Mouse (Mus musculus) lung, postnatal 0 days (tissue): ENCODE data around the gene Hes3. TPM values are rescaled to one million over a fixed set of nuclear protein-coding genes. Genes with fewer than 3 reads are reported as not detected.
A peak's percentile ranks its signal among the peaks of the same experiment; 100 is the strongest.

Experiments
- ATAC-seq: fragments of 200-750 bp; cut with Nextera tagmentation; 2 replicates; pipeline ENCODE4 v1.8.0; 2017; ENCODE audit warnings: moderate library complexity
- DNase-seq: peaks from one replicate; pipeline ENCODE4 v3.0.0-alpha.2; 2016; ENCODE audit warnings: low spot score
- H3K27ac ChIP-seq: fragments of 300-500 bp; sonication (generic); 2 replicates; pipeline ENCODE4 v1.5.1; 2014; ENCODE audit warnings: antibody characterized with exemption, mild to moderate bottlenecking, low read length, mixed read lengths
- H3K27me3 ChIP-seq: fragments of 300-500 bp; sonication (generic); replicated peaks from 2 replicates; pipeline ENCODE4 v1.6.1; 2014; ENCODE audit warnings: low read length, mixed read lengths; ENCODE audit not compliant: insufficient read depth
- H3K36me3 ChIP-seq: fragments of 300-500 bp; sonication (generic); 2 replicates; pipeline ENCODE4 v1.6.1; 2014; ENCODE audit warnings: low read length, mixed read lengths; ENCODE audit not compliant: insufficient read depth
- H3K4me1 ChIP-seq: fragments of 300-500 bp; sonication (generic); 2 replicates; pipeline ENCODE4 v1.6.1; 2014; ENCODE audit warnings: antibody characterized with exemption, low read depth, low read length, mixed read lengths; ENCODE audit not compliant: insufficient read depth
- H3K4me2 ChIP-seq: fragments of 300-500 bp; sonication (generic); replicated peaks from 2 replicates; pipeline ENCODE4 v1.6.1; 2014; ENCODE audit warnings: low read depth, mild to moderate bottlenecking, low read length, moderate library complexity, mixed read lengths
- H3K4me3 ChIP-seq: fragments of 300-500 bp; sonication (generic); 2 replicates; pipeline ENCODE4 v1.5.1; 2014; ENCODE audit warnings: low read depth, low read length
- H3K9ac ChIP-seq: fragments of 300-500 bp; sonication (generic); replicated peaks from 2 replicates; pipeline ENCODE4 v1.6.1; 2014; ENCODE audit warnings: low read depth, mild to moderate bottlenecking
- H3K9me3 ChIP-seq: fragments of 300-500 bp; sonication (generic); 2 replicates; pipeline ENCODE4 v1.6.1; 2016; ENCODE audit warnings: low read length, mixed read lengths
- CTCF ChIP-seq: IDR thresholded peaks from 2 replicates; pipeline ENCODE4 v1.5.1; 2016; ENCODE audit warnings: antibody characterized with exemption, mild to moderate bottlenecking
- EP300 ChIP-seq: IDR thresholded peaks from 2 replicates; pipeline ENCODE4 v1.6.1; 2016; ENCODE audit warnings: antibody characterized with exemption, mild to moderate bottlenecking, control low read depth
- WGBS: fragments of 180-500 bp; shearing (Covaris S2); extraction: QIAGEN DNeasy Blood & Tissue Kit; methylation state at CpG from one replicate; pipeline ENCODE4 v1.1.7; 2014; 5-methylcytosine and 5-hydroxymethylcytosine counted together
- polyA plus RNA-seq: library from polyadenylated mRNA; unstranded; fragments of >200 nt; fragmentation: Nextera tagmentation; extraction: Ambion mirVana; gene quantifications from 2 replicates; pipeline ENCODE4 v1.2.1, GENCODE M21; 2015

Hes3 gene
- polyA plus RNA-seq, 1 experiment from 2014 or later, result not detected

GRCm38 (mm10) chr4:152243969-152244368 is 47.5 kb downstream of the Hes3 start:
- Histone ChIP-seq H3K9ac (no peak overlapping the region), H3K4me1 (no peaks in the 10 kb centered on the region), H3K36me3 (no peaks in the 10 kb centered on the region), H3K4me2 (no peak overlapping the region), H3K27me3 (no peaks in the 10 kb centered on the region), H3K27ac (no peak overlapping the region), H3K9me3 (no peaks in the 10 kb centered on the region), H3K4me3 (no peak overlapping the region)
- DNase-seq (no peak), ATAC-seq (no peak)
- 92% methylated on average over 8 of the region's 8 CpGs for WGBS
- no peak for TF ChIP-seq EP300
- no peak for TF ChIP-seq CTCF

- H3K4me2 ChIP-seq, result no peak overlapping the region
- no peaks in the 10 kb centered on the region for H3K27me3 ChIP-seq
- no peak for ATAC-seq
- no peak for TF ChIP-seq EP300
- no peak for TF ChIP-seq CTCF
- no peaks in the 10 kb centered on the region for H3K9me3 ChIP-seq
- 85% methylated on average over 9 of the region's 9 CpGs for WGBS
- DNase-seq, result no peak
- H3K9ac ChIP-seq, result no peak overlapping the region
- H3K4me1 ChIP-seq, result no peaks in the 10 kb centered on the region
- no peak overlapping the region for H3K4me3 ChIP-seq
- H3K27ac ChIP-seq, result no peak overlapping the region
- H3K36me3 ChIP-seq, result no peaks in the 10 kb centered on the region
Measured at GRCm38 (mm10) chr4:152243241-152243891, 48.1 kb downstream of the Hes3 start.

DNA sequence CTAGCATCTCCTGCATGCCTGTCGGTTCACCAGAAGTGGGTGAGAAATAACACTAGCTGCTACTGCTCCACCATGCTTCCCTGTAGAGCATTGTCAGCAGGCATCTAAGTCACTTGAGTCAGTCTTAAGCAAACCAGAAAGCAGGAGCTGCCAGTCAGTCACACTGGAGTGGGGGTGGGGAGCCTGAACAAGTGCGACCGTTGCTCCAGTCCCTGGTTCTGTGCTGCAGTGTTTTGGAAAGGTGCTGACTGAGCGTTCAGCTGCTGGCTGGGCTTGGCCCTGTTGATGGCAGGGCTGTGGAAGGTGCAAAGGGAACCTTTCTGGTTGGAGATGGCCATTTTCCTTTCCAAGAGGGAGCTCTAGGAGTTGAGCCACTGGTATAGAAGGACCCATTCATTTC is 51.5 kb downstream of the Hes3 start:
- Histone ChIP-seq H3K36me3 (no peaks in the 10 kb centered on the region), H3K4me3 (no peak overlapping the region), H3K27me3 (no peaks in the 10 kb centered on the region), H3K27ac (no peak overlapping the region), H3K9ac (no peak overlapping the region), H3K4me1 (no peaks in the 10 kb centered on the region), H3K9me3 (no peaks in the 10 kb centered on the region), H3K4me2 (no peak overlapping the region)
- WGBS, result 63% methylated on average over 4 of the region's 4 CpGs
- ATAC-seq (peak; percentile 32; the same call in 1 of the 2 replicates), DNase-seq (no peak)
- no peak for TF ChIP-seq EP300
- TF ChIP-seq CTCF, result no peak

Other genes starting within 250 kb of the Hes3 start
- 17.4 and 18.8 TPM in 2 replicates for gene Plekhg5, start 219.2 kb downstream of the Hes3 start, polyA plus RNA-seq
- gene Tnfrsf25, start 175.7 kb downstream of the Hes3 start, polyA plus RNA-seq, result 1.2 and 1.4 TPM in 2 replicates
- gene Espn, start 139.3 kb downstream of the Hes3 start, polyA plus RNA-seq, result 2.0 and 3.1 TPM in 2 replicates
- gene Hes2, start 132.8 kb downstream of the Hes3 start, polyA plus RNA-seq, result 0.26 and 0.33 TPM in 2 replicates
- 59.2 and 63.4 TPM in 2 replicates for gene Acot7, start 113.5 kb downstream of the Hes3 start, polyA plus RNA-seq
- gene Gpr153, start 17.4 kb downstream of the Hes3 start, polyA plus RNA-seq, result 11.1 and 12.3 TPM in 2 replicates
- gene Icmt, start 5.6 kb upstream of the Hes3 start, polyA plus RNA-seq, result 16.9 and 18.9 TPM in 2 replicates
- gene Rnf207, start 27.3 kb upstream of the Hes3 start, polyA plus RNA-seq, result 0.53 and 0.70 TPM in 2 replicates
- 265 and 266 TPM in 2 replicates for gene Rpl22, start 34.1 kb upstream of the Hes3 start, polyA plus RNA-seq
- gene Chd5, start 47.0 kb upstream of the Hes3 start, polyA plus RNA-seq, result 0.06 and 0.07 TPM in 2 replicates
- gene Nphp4, start 185.0 kb upstream of the Hes3 start, polyA plus RNA-seq, result 0.75 and 0.95 TPM in 2 replicates
- gene Kcnab2, start 186.2 kb upstream of the Hes3 start, polyA plus RNA-seq, result 2.6 and 2.9 TPM in 2 replicates